Mouse (Mus musculus) neural tube, embryonic 11.5 days (tissue): ENCODE data around the gene Ccdc6. TPM values are rescaled to one million over a fixed set of nuclear protein-coding genes. Genes with fewer than 3 reads are reported as not detected.

Experiments used
- ATAC-seq: fragments of 200-750 bp; cut with Nextera tagmentation; 2 replicates; pipeline ENCODE4 v1.8.0; 2017; ENCODE audit warnings: moderate number of reproducible peaks, mild to moderate bottlenecking, moderate TSS enrichment, moderate library complexity; ENCODE audit not compliant: insufficient read depth, low FRiP score, low TSS enrichment
- DNase-seq: peaks from one replicate; pipeline ENCODE4 v3.0.0-alpha.2; 2015; ENCODE audit warnings: low spot score
- H3K27ac ChIP-seq: fragments of 300-500 bp; sonication (generic); 2 replicates; pipeline ENCODE4 v1.5.1; 2014; ENCODE audit warnings: low read depth, mild to moderate bottlenecking, low read length
- H3K27me3 ChIP-seq: fragments of 300-500 bp; sonication (generic); 2 replicates; pipeline ENCODE4 v1.6.1; 2014; ENCODE audit warnings: mild to moderate bottlenecking, low read length, mixed read lengths; ENCODE audit not compliant: control insufficient read depth, insufficient read depth
- H3K36me3 ChIP-seq: fragments of 300-500 bp; sonication (generic); 2 replicates; pipeline ENCODE4 v1.6.1; 2014; ENCODE audit warnings: mild to moderate bottlenecking, low read length, moderate library complexity, mixed read lengths; ENCODE audit not compliant: control insufficient read depth, insufficient read depth
- H3K4me1 ChIP-seq: fragments of 300-500 bp; sonication (generic); 2 replicates; pipeline ENCODE4 v1.6.1; 2014; ENCODE audit warnings: low read length, mixed read lengths; ENCODE audit not compliant: control insufficient read depth, insufficient read depth
- H3K4me2 ChIP-seq: fragments of 300-500 bp; sonication (generic); 2 replicates; pipeline ENCODE4 v1.6.1; 2014; ENCODE audit warnings: low read depth, mild to moderate bottlenecking, moderate library complexity
- H3K4me3 ChIP-seq: fragments of 300-500 bp; sonication (generic); 2 replicates; pipeline ENCODE4 v1.5.1; 2014; ENCODE audit warnings: low read depth, low read length
- H3K9ac ChIP-seq: fragments of 300-500 bp; sonication (generic); 2 replicates; pipeline ENCODE4 v1.6.1; 2014; ENCODE audit warnings: mild to moderate bottlenecking, low read length
- H3K9me3 ChIP-seq: fragments of 300-500 bp; sonication (generic); 2 replicates; pipeline ENCODE4 v1.6.1; 2016; ENCODE audit warnings: low read length; ENCODE audit not compliant: control insufficient read depth
- WGBS: fragments of 180-500 bp; shearing (Covaris S2); extraction: QIAGEN DNeasy Blood & Tissue Kit; methylation state at CpG from one replicate; pipeline ENCODE4 v1.1.7; 2014; 5-methylcytosine and 5-hydroxymethylcytosine counted together
- polyA plus RNA-seq: library from polyadenylated mRNA; unstranded; fragments of >200 nt; fragmentation: Nextera tagmentation; extraction: Ambion mirVana; gene quantifications from 2 replicates; pipeline ENCODE4 v1.2.1, GENCODE M21; 2014

Ccdc6 gene
- polyA plus RNA-seq, 1 experiment from 2014 or later = 21.6 TPM

- Histone ChIP-seq H3K4me2 (no peak overlapping the region), H3K9me3 (no peaks in the 10 kb centered on the region; the same call in 1 of the 2 replicates), H3K9ac (no peak overlapping the region), H3K4me3 (no peak overlapping the region), H3K27me3 (no peaks in the 10 kb centered on the region), H3K4me1 (no peaks in the 10 kb centered on the region), H3K36me3 (no peaks in the 10 kb centered on the region), H3K27ac (no peak overlapping the region)
- DNase-seq (no peak), ATAC-seq (no peak)
- WGBS = 80% methylated on average over 12 of the region's 12 CpGs
Observed at GRCm38 (mm10) chr10:70085256-70085961, 11.5 kb upstream of the Ccdc6 start.

DNA sequence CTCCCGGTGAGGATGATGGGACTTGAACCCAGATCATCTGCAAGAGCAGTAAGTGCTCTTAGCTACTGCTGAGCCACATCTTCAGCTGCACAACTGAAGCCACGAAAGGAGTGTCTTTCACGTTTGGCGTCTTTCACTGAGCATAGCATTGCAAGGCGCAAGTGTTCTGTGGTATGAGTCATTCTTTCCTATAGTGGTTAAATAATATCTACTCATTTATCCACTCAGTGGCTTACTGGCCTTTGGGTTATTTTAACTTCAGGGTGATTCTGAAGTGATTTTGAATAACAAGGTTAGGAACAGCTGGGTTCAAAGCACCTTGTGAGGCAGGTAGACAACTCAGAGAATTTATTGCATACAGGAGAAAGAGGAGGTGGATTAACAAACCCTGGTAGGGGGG lies 8.1 kb upstream of the Ccdc6 start:
- DNase-seq = no peak
- H3K27me3 ChIP-seq = no peaks in the 10 kb centered on the region
- no peak for ATAC-seq
- H3K27ac ChIP-seq = no peak overlapping the region
- no peaks in the 10 kb centered on the region for H3K4me1 ChIP-seq
- H3K9me3 ChIP-seq = no peaks in the 10 kb centered on the region; the same call in 1 of the 2 replicates
- 96% methylated on average over 5 of the region's 5 CpGs for WGBS
- no peak overlapping the region for H3K4me2 ChIP-seq
- H3K4me3 ChIP-seq = no peak overlapping the region
- no peak overlapping the region for H3K9ac ChIP-seq
- no peaks in the 10 kb centered on the region for H3K36me3 ChIP-seq

GRCm38 (mm10) chr10:70091876-70092462 lies 5.0 kb upstream of the Ccdc6 start:
- Histone ChIP-seq H3K27me3 (no peaks in the 10 kb centered on the region), H3K9me3 (no peaks in the 10 kb centered on the region; the same call in 1 of the 2 replicates), H3K27ac (no peak overlapping the region), H3K36me3 (no peaks in the 10 kb centered on the region), H3K4me1 (0 out of 2 replicates have a peak, but pooled peaks cover 6% of the 10 kb centered on the region), H3K4me2 (no peak overlapping the region), H3K4me3 (no peak overlapping the region), H3K9ac (no peak overlapping the region)
- ATAC-seq (no peak), DNase-seq (no peak)
- 78% methylated on average over 4 of the region's 4 CpGs for WGBS

- no peaks in the 10 kb centered on the region for H3K27me3 ChIP-seq
- ATAC-seq = no peak
Observed at GRCm38 (mm10) chr10:70093782-70094181, 3.1 kb upstream of the Ccdc6 start.

GRCm38 (mm10) chr10:70095031-70095470 lies 1.9 kb upstream of the Ccdc6 start:
- 0 out of 2 replicates have a peak, but pooled peaks have one; percentile 16 for ATAC-seq
- H3K9ac ChIP-seq = peak overlapping the region; percentile 26
- no peak overlapping the region; the same call in 1 of the 2 replicates for H3K27ac ChIP-seq

More at GRCm38 (mm10) chr10:70093782-70094181, 3.1 kb upstream of the Ccdc6 start:
- H3K4me3 ChIP-seq = no peak overlapping the region
- H3K27ac ChIP-seq = no peak overlapping the region
- no peak overlapping the region for H3K4me2 ChIP-seq
- H3K9me3 ChIP-seq = no peaks in the 10 kb centered on the region
- WGBS = 71% methylated on average over 1 of the region's 1 CpGs
- no peak overlapping the region for H3K9ac ChIP-seq
- no peaks in the 10 kb centered on the region for H3K36me3 ChIP-seq
- no peak for DNase-seq
- peaks cover 13% of the 10 kb centered on the region; the same call in 1 of the 2 replicates for H3K4me1 ChIP-seq

GRCm38 (mm10) chr10:70095506-70096270 lies 1.2 kb upstream of the Ccdc6 start:
- Histone ChIP-seq H3K27me3 (no peaks in the 10 kb centered on the region), H3K4me1 (peaks cover 18% of the 10 kb centered on the region), H3K9me3 (no peaks in the 10 kb centered on the region), H3K4me2 (peak overlapping the region; percentile 50), H3K27ac (no peak overlapping the region; the same call in 1 of the 2 replicates), H3K4me3 (peak overlapping the region; percentile 38), H3K36me3 (no peaks in the 10 kb centered on the region), H3K9ac (peak overlapping the region; percentile 26; the same call in 1 of the 2 replicates)
- WGBS = 17% methylated on average over 13 of the region's 13 CpGs
- ATAC-seq (no peak), DNase-seq (no peak)

More at GRCm38 (mm10) chr10:70095031-70095470, 1.9 kb upstream of the Ccdc6 start:
- Histone ChIP-seq H3K4me2 (peak overlapping the region; percentile 50), H3K4me3 (peak overlapping the region; percentile 38), H3K4me1 (peaks cover 18% of the 10 kb centered on the region), H3K9me3 (no peaks in the 10 kb centered on the region), H3K27me3 (no peaks in the 10 kb centered on the region), H3K36me3 (no peaks in the 10 kb centered on the region)
- 0% methylated on average over 14 of the region's 14 CpGs for WGBS
- DNase-seq = peak; percentile 70

GRCm38 (mm10) chr10:70097291-70097901 lies 475 bp downstream of the Ccdc6 start:
- Histone ChIP-seq H3K27ac (peak overlapping the region; percentile 72), H3K27me3 (no peaks in the 10 kb centered on the region), H3K9me3 (no peaks in the 10 kb centered on the region), H3K4me3 (peak overlapping the region; percentile 95), H3K9ac (peak overlapping the region; percentile 94), H3K36me3 (no peaks in the 10 kb centered on the region), H3K4me2 (peak overlapping the region; percentile 89), H3K4me1 (peaks cover 18% of the 10 kb centered on the region)
- ATAC-seq (peak; percentile 21), DNase-seq (peak; percentile 52)
- WGBS = 0% methylated on average over 45 of the region's 58 CpGs

- H3K9ac ChIP-seq = peak overlapping the region; percentile 94
- H3K4me2 ChIP-seq = peak overlapping the region; percentile 89
- peaks cover 18% of the 10 kb centered on the region for H3K4me1 ChIP-seq
- H3K27ac ChIP-seq = no peak overlapping the region
- no peaks in the 10 kb centered on the region for H3K36me3 ChIP-seq
- WGBS = under 1% methylated on average over 28 of the region's 29 CpGs
- no peaks in the 10 kb centered on the region for H3K9me3 ChIP-seq
- H3K4me3 ChIP-seq = peak overlapping the region; percentile 95
- no peaks in the 10 kb centered on the region for H3K27me3 ChIP-seq
- DNase-seq (peak; percentile 49), ATAC-seq (peak; percentile 32)
Observed at GRCm38 (mm10) chr10:70097911-70098569, 1.1 kb downstream of the Ccdc6 start.
